Mouse (Mus musculus) embryonic facial prominence, embryonic 10.5 days (tissue): ENCODE measurements at regions not wholly inside any gene's neighbourhood (a gene's known extent, or its start where the extent isn't known, plus 50 kb on each side); places are given as distances from the start of the nearest gene placed in this dataset.

ENCODE experiments used
- DNase-seq: peaks from one replicate; pipeline ENCODE4 v3.0.0-alpha.2; 2017; ENCODE audit warnings: low spot score
- H3K27ac ChIP-seq: fragments of 300-500 bp; sonication (generic); replicated peaks from 2 replicates; pipeline ENCODE4 v1.5.1; 2016; ENCODE audit warnings: mild to moderate bottlenecking
- H3K27me3 ChIP-seq: fragments of 300-500 bp; sonication (generic); replicated peaks from 2 replicates; pipeline ENCODE4 v1.6.1; 2016; ENCODE audit warnings: low read depth, mild to moderate bottlenecking; ENCODE audit not compliant: poor library complexity, severe bottlenecking
- H3K36me3 ChIP-seq: fragments of 300-500 bp; sonication (generic); replicated peaks from 2 replicates; pipeline ENCODE4 v1.6.1; 2016; ENCODE audit warnings: mild to moderate bottlenecking, moderate library complexity
- H3K4me1 ChIP-seq: fragments of 300-500 bp; sonication (generic); 2 replicates; pipeline ENCODE4 v1.6.1; 2016
- H3K4me3 ChIP-seq: fragments of 300-500 bp; sonication (generic); 2 replicates; pipeline ENCODE4 v1.5.1; 2016; ENCODE audit warnings: mild to moderate bottlenecking, moderate library complexity
- H3K9me3 ChIP-seq: fragments of 300-500 bp; sonication (generic); 2 replicates; pipeline ENCODE4 v1.6.1; 2016; ENCODE audit warnings: mild to moderate bottlenecking
- WGBS: fragments of 180-500 bp; shearing (Covaris S2); methylation state at CpG from one replicate; pipeline ENCODE4 v1.1.7; 2016; 5-methylcytosine and 5-hydroxymethylcytosine counted together

GRCm38 (mm10) chr12:70686337-70686736, 139.0 kb upstream of the Frmd6 start:
- H3K4me3 ChIP-seq, result no peak overlapping the region
- WGBS, result 96% methylated on average over 10 of the region's 10 CpGs
- DNase-seq, result no peak
- peaks cover 18% of the 10 kb centered on the region for H3K4me1 ChIP-seq
- no peaks in the 10 kb centered on the region for H3K27me3 ChIP-seq
- no peaks in the 10 kb centered on the region for H3K9me3 ChIP-seq
- H3K36me3 ChIP-seq, result no peaks in the 10 kb centered on the region
- H3K27ac ChIP-seq, result no peak overlapping the region

DNA sequence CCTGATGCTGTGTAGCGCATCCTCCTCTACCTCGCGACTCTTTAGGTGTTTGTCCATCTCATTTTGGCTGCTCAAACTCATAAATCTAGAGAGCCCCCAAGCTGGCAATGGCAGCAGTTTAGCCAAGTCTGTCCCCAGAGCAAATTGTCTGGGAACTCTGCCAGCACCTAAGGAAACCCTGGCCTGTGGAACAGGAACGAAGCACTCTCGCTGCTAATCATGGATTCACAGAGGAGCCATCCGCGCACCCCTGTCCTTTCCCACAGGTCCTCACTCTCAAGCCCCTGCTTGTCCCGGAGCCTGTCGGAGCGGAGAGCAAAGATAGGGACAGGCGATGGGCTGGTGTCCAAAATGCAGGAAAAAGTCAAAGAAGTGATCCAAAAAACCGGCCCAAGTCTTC, 138.3 kb upstream of the Frmd6 start:
- DNase-seq, result no peak
- 89% methylated on average over 12 of the region's 12 CpGs for WGBS
- H3K27ac ChIP-seq, result peak overlapping the region; percentile 24; the same call in 1 of the 2 replicates

GRCm38 (mm10) chr12:70695162-70695561, 130.2 kb upstream of the Frmd6 start:
- H3K4me3 ChIP-seq, result no peak overlapping the region
- no peaks in the 10 kb centered on the region for H3K36me3 ChIP-seq
- no peaks in the 10 kb centered on the region for H3K27me3 ChIP-seq
- no peak overlapping the region for H3K27ac ChIP-seq
- no peaks in the 10 kb centered on the region for H3K9me3 ChIP-seq
- DNase-seq, result no peak
- no peaks in the 10 kb centered on the region for H3K4me1 ChIP-seq
- 90% methylated on average over 5 of the region's 5 CpGs for WGBS

More for the DNA sequence above, 138.3 kb upstream of the Frmd6 start:
- Histone ChIP-seq H3K27me3 (no peaks in the 10 kb centered on the region), H3K36me3 (no peaks in the 10 kb centered on the region), H3K9me3 (no peaks in the 10 kb centered on the region), H3K4me1 (peaks cover 15% of the 10 kb centered on the region), H3K4me3 (no peak overlapping the region)

DNA sequence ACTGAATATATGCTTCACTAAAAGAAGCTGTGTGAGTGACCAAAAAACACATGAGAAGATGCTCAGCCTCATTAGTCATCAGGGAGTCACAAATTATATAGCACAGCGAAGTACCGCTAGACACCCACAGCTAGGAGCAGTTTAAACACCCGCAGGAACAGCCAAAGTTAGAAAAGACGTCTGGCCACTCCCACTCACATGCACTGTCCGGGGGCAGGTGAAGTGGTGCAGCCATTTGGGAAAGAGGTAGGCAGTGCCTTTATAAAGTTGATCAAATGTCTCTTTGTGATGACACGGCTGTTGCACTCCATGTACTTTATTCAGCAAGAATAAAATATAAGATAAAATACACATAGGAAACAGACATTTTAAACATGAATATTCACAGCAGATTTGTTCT, 129.1 kb upstream of the Frmd6 start:
- Histone ChIP-seq H3K36me3 (no peaks in the 10 kb centered on the region), H3K4me3 (no peak overlapping the region), H3K4me1 (0 out of 2 replicates have a peak, but pooled peaks cover 9% of the 10 kb centered on the region), H3K27me3 (no peaks in the 10 kb centered on the region), H3K27ac (no peak overlapping the region), H3K9me3 (no peaks in the 10 kb centered on the region)
- 85% methylated on average over 6 of the region's 6 CpGs for WGBS
- no peak for DNase-seq

- H3K27me3 ChIP-seq, result no peaks in the 10 kb centered on the region
- no peak overlapping the region for H3K4me3 ChIP-seq
- no peak for DNase-seq
- no peaks in the 10 kb centered on the region for H3K9me3 ChIP-seq
- H3K27ac ChIP-seq, result no peak overlapping the region
- 0 out of 2 replicates have a peak, but pooled peaks cover 13% of the 10 kb centered on the region for H3K4me1 ChIP-seq
- no peaks in the 10 kb centered on the region for H3K36me3 ChIP-seq
- 86% methylated on average over 6 of the region's 6 CpGs for WGBS
These were observed 126.8 kb upstream of the Frmd6 start for GRCm38 (mm10) chr12:70698466-70698865.

- H3K27ac ChIP-seq, result no peak overlapping the region
- no peaks in the 10 kb centered on the region for H3K36me3 ChIP-seq
- H3K4me3 ChIP-seq, result no peak overlapping the region
- DNase-seq, result no peak
- H3K4me1 ChIP-seq, result peaks cover 15% of the 10 kb centered on the region
- H3K9me3 ChIP-seq, result no peaks in the 10 kb centered on the region
- 91% methylated on average over 5 of the region's 5 CpGs for WGBS
- H3K27me3 ChIP-seq, result no peaks in the 10 kb centered on the region
These were observed 122.8 kb upstream of the Frmd6 start for GRCm38 (mm10) chr12:70702473-70702872.

- H3K27ac ChIP-seq, result no peak overlapping the region
- H3K4me3 ChIP-seq, result no peak overlapping the region
- peaks cover 9% of the 10 kb centered on the region for H3K4me1 ChIP-seq
- H3K9me3 ChIP-seq, result no peaks in the 10 kb centered on the region
- DNase-seq, result no peak
- no peaks in the 10 kb centered on the region for H3K27me3 ChIP-seq
- 87% methylated on average over 11 of the region's 11 CpGs for WGBS
- no peaks in the 10 kb centered on the region for H3K36me3 ChIP-seq
These were observed 118.3 kb upstream of the Frmd6 start for GRCm38 (mm10) chr12:70706806-70707628.

GRCm38 (mm10) chr12:70707629-70708289, 117.6 kb upstream of the Frmd6 start:
- H3K36me3 ChIP-seq, result no peaks in the 10 kb centered on the region
- H3K4me1 ChIP-seq, result peaks cover 14% of the 10 kb centered on the region
- H3K27ac ChIP-seq, result no peak overlapping the region
- H3K27me3 ChIP-seq, result no peaks in the 10 kb centered on the region
- H3K9me3 ChIP-seq, result no peaks in the 10 kb centered on the region
- WGBS, result 65% methylated on average over 6 of the region's 6 CpGs
- no peak overlapping the region for H3K4me3 ChIP-seq
- DNase-seq, result no peak

- Histone ChIP-seq H3K4me3 (no peak overlapping the region), H3K27me3 (no peaks in the 10 kb centered on the region), H3K4me1 (peaks cover 19% of the 10 kb centered on the region), H3K27ac (no peak overlapping the region), H3K36me3 (no peaks in the 10 kb centered on the region), H3K9me3 (no peaks in the 10 kb centered on the region)
- no peak for DNase-seq
- 83% methylated on average over 5 of the region's 5 CpGs for WGBS
These were observed 117.0 kb upstream of the Frmd6 start for GRCm38 (mm10) chr12:70708290-70708668.

DNA sequence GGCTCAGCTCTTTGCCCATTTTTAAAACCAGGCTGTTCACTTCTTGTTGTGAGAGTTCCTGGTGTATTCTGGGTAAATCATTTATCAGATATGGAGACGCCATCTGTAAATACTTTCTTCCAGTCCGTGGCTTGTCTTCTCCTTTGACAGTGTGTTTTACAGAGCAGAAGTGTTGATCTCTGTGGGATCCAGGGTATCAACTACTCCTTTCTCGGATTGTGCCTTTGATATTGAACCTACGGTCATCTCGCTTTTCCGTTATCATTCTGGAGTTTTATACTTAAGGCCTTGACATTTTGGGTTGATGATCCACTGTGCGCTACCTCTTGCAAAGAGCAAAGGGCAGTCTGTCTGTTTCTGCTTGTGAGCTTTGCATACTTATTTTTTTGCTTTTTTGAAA, 115.0 kb upstream of the Frmd6 start:
- Histone ChIP-seq H3K36me3 (no peaks in the 10 kb centered on the region), H3K4me1 (peaks cover 27% of the 10 kb centered on the region), H3K27me3 (no peaks in the 10 kb centered on the region), H3K4me3 (no peak overlapping the region), H3K9me3 (no peaks in the 10 kb centered on the region), H3K27ac (no peak overlapping the region)
- no peak for DNase-seq
- WGBS, result 94% methylated on average over 7 of the region's 7 CpGs

DNA sequence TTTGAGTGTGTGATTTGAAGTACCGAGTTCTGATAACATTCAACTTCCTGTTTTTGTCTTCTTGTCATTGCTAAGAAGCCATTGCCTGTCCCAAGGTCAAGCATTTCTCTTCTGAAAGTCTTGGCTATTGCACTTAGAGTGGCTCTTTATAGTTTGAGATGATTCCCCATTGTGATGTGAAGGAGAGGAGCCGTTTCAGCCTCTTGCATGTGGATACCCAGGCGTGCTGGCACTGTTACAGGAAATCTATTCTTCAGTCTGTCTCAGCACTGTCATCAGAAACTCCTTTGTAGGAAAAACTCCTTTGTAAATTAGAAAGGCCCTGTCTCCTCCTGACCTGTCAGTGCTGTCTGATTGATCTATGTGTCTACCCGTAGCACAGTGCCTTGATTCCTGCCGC, 114.3 kb upstream of the Frmd6 start:
- no peak for DNase-seq
- H3K36me3 ChIP-seq, result no peaks in the 10 kb centered on the region
- no peak overlapping the region for H3K4me3 ChIP-seq
- H3K9me3 ChIP-seq, result no peaks in the 10 kb centered on the region
- 77% methylated on average over 5 of the region's 5 CpGs for WGBS
- no peaks in the 10 kb centered on the region for H3K27me3 ChIP-seq
- H3K4me1 ChIP-seq, result peaks cover 27% of the 10 kb centered on the region
- H3K27ac ChIP-seq, result no peak overlapping the region

DNA sequence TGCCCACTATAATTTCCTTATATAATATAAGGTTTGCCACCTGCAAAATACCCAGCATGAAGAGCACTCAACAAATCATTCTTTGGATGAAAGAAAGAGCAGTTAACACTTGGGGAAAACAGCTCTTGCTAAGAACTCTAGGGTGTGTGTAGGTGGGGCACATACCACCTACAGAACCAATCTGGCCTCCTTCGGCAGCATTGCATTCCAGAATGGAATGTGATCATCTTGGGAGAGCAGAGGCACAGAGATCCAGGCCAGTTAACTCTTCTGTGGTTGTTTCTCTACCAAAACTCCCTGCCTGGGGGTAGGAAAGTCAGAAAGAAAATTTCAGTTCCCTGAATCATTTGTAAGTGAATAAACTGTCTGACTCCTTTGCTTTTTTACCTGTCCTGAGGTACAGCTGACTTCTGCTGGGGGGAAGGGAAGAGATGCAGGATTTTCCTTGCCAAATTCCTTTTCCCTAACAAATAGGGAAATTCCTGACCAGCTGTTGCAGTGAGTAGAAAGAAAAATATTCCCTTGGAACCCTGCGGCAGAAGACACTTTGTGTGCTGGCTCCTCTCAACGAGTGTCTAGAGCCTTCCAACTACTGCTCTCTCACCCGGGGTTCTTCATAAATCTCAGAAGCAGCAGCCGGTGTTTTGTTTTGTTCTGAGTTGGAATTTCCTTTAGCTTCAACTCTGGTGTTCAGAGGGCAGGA, 112.8 kb upstream of the Frmd6 start:
- no peak overlapping the region for H3K4me3 ChIP-seq
- no peak overlapping the region for H3K27ac ChIP-seq
- 56% methylated on average over 5 of the region's 5 CpGs for WGBS
- H3K4me1 ChIP-seq, result peaks cover 25% of the 10 kb centered on the region
- DNase-seq, result no peak
- H3K36me3 ChIP-seq, result no peaks in the 10 kb centered on the region
- H3K9me3 ChIP-seq, result no peaks in the 10 kb centered on the region
- no peaks in the 10 kb centered on the region for H3K27me3 ChIP-seq
